Mouse (Mus musculus) erythroblast, embryonic 14.5 days (primary cell): ENCODE results near the gene Ano10.

ENCODE experiments used
- GATA1 ChIP-seq: IDR thresholded peaks from 2 replicates; pipeline ENCODE4 v1.6.1; 2012; ENCODE audit warnings: low read length, inconsistent platforms, mixed read lengths
- TAL1 ChIP-seq: IDR thresholded peaks from 3 replicates; pipeline ENCODE4 v1.6.1; 2012; ENCODE audit warnings: low read length, inconsistent platforms, mixed read lengths

GRCm38 (mm10) chr9:122287526-122287925, 6.7 kb downstream of the Ano10 start:
- TF ChIP-seq GATA1 (no peak), TAL1 (no peak)
